Mouse (Mus musculus) heart, embryonic 13.5 days (tissue): ENCODE results near the gene Cdc25b. TPM values are rescaled to one million over a fixed set of nuclear protein-coding genes. Genes with fewer than 3 reads are reported as not detected.

ENCODE experiments used
- ATAC-seq: fragments of 200-750 bp; cut with Nextera tagmentation; 2 replicates; pipeline ENCODE4 v1.8.0; 2017; ENCODE audit warnings: moderate TSS enrichment; ENCODE audit not compliant: insufficient number of reproducible peaks, low FRiP score, low TSS enrichment; ENCODE audit errors: extremely low read depth
- H3K27ac ChIP-seq: fragments of 300-500 bp; sonication (generic); replicated peaks from 2 replicates; pipeline ENCODE4 v1.5.1; 2015; ENCODE audit warnings: moderate library complexity, mild to moderate bottlenecking, inconsistent platforms
- H3K27me3 ChIP-seq: fragments of 300-500 bp; sonication (generic); replicated peaks from 2 replicates; pipeline ENCODE4 v1.6.1; 2015; ENCODE audit warnings: mild to moderate bottlenecking, inconsistent platforms
- H3K36me3 ChIP-seq: fragments of 300-500 bp; sonication (generic); 2 replicates; pipeline ENCODE4 v1.6.1; 2015; ENCODE audit warnings: mild to moderate bottlenecking, inconsistent platforms
- H3K4me1 ChIP-seq: fragments of 300-500 bp; sonication (generic); 2 replicates; pipeline ENCODE4 v1.6.1; 2015; ENCODE audit warnings: inconsistent platforms
- H3K4me2 ChIP-seq: fragments of 300-500 bp; sonication (generic); 2 replicates; pipeline ENCODE4 v1.6.1; 2015; ENCODE audit warnings: inconsistent platforms, mild to moderate bottlenecking, moderate library complexity
- H3K4me3 ChIP-seq: fragments of 300-500 bp; sonication (generic); 2 replicates; pipeline ENCODE4 v1.5.1; 2015; ENCODE audit warnings: moderate library complexity, mild to moderate bottlenecking, inconsistent platforms
- H3K9ac ChIP-seq: fragments of 300-500 bp; sonication (generic); 2 replicates; pipeline ENCODE4 v1.6.1; 2015; ENCODE audit warnings: inconsistent platforms, mild to moderate bottlenecking, moderate library complexity
- H3K9me3 ChIP-seq: fragments of 300-500 bp; sonication (generic); 2 replicates; pipeline ENCODE4 v1.6.1; 2016; ENCODE audit warnings: inconsistent platforms
- WGBS: fragments of 180-500 bp; shearing (Covaris S2); methylation state at CpG from one replicate; pipeline ENCODE4 v1.1.7; 2015; ENCODE audit warnings: mixed read lengths; 5-methylcytosine and 5-hydroxymethylcytosine counted together
- polyA plus RNA-seq: library from polyadenylated mRNA; unstranded; fragments of >200 nt; fragmentation: Nextera tagmentation; extraction: Ambion mirVana; gene quantifications from 2 replicates; pipeline ENCODE4 v1.2.1, GENCODE M21; 2015

Gene Cdc25b
- polyA plus RNA-seq, 1 experiment from 2014 or later, result 36.6 TPM

DNA sequence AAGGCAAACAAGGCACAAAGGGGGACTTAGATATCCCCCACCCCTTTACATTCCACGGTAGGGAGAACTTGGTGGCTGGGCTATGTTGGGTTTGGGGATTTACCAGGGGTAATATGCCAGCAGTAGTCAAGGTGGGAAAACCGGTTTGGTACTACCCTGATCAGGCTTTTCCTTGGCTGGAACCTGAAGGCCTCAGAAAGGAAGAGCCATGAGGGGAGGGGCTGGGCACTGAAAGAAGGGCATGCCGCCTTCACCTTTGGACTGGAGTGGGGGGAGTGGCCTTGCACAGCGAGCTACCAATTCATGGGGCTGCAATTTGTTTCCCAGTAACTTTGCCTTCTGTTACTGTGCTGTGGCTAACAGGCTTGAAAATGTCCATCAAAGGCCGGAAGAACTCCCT is 10.3 kb upstream of the Cdc25b start:
- Histone ChIP-seq H3K27ac (peak overlapping the region; percentile 4; the same call in 1 of the 2 replicates), H3K27me3 (peaks cover 29% of the 10 kb centered on the region), H3K36me3 (peaks cover 23% of the 10 kb centered on the region), H3K4me2 (peak overlapping the region; percentile 98; the same call in 1 of the 2 replicates), H3K9ac (peak overlapping the region; percentile 98), H3K4me3 (no peak overlapping the region), H3K9me3 (no peaks in the 10 kb centered on the region), H3K4me1 (peaks cover 55% of the 10 kb centered on the region)
- 59% methylated on average over 5 of the region's 5 CpGs for WGBS
- no peak for ATAC-seq

DNA sequence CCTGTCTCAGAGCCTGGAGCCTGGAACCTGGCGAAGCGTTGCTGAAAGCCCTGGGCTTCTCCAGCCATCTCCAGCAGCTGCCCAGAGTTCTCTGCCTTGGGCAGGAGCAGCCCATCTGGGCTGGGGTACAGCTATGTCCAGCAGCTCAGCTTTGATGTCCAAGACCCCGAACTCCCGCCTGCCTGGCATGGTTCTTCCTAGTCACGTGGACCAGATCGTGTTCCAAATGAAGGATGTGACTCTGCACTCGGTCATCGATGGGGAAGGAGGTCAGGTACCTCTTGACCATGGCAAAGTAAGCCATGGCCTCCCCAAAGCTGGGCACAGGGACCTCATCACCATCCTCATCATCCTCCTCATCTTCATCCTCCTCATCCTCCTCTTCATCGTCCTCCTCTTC is 8.8 kb upstream of the Cdc25b start:
- peaks cover 49% of the 10 kb centered on the region for H3K4me1 ChIP-seq
- H3K36me3 ChIP-seq, result peaks cover 23% of the 10 kb centered on the region
- peak overlapping the region; percentile 98 for H3K9ac ChIP-seq
- H3K9me3 ChIP-seq, result no peaks in the 10 kb centered on the region
- no peak for ATAC-seq
- WGBS, result 87% methylated on average over 9 of the region's 9 CpGs
- H3K27me3 ChIP-seq, result peaks cover 15% of the 10 kb centered on the region
- peak overlapping the region; percentile 84 for H3K4me3 ChIP-seq
- no peak overlapping the region for H3K27ac ChIP-seq
- H3K4me2 ChIP-seq, result peak overlapping the region; percentile 98

DNA sequence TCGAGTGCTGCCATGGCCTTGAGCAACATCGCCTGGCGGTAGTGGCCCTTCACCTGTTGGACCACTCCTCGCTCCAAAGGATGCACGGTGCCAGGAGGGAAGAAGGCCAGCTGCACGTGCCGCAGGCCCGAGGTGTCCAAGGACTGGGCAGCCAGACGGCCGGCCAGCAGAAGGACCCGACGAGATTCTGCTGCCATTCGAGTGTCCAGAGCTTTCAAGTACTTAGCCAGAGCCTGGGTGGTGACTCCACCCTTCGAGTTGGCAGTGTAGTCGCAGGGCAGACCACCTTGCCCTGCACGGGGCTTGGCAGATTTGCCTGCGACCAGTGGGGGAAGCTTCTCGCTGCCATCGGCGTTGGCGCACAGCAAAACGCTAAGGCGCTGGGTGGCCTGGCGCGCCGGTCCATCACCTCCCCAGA is 7.9 kb upstream of the Cdc25b start:
- Histone ChIP-seq H3K27me3 (peaks cover 6% of the 10 kb centered on the region), H3K36me3 (peaks cover 23% of the 10 kb centered on the region), H3K4me3 (peak overlapping the region; percentile 84), H3K27ac (0 out of 2 replicates have a peak overlapping the region, but pooled peaks have one; percentile 91), H3K4me1 (peaks cover 49% of the 10 kb centered on the region), H3K4me2 (peak overlapping the region; percentile 98), H3K9ac (peak overlapping the region; percentile 98), H3K9me3 (no peaks in the 10 kb centered on the region)
- no peak for ATAC-seq
- 30% methylated on average over 26 of the region's 26 CpGs for WGBS

DNA sequence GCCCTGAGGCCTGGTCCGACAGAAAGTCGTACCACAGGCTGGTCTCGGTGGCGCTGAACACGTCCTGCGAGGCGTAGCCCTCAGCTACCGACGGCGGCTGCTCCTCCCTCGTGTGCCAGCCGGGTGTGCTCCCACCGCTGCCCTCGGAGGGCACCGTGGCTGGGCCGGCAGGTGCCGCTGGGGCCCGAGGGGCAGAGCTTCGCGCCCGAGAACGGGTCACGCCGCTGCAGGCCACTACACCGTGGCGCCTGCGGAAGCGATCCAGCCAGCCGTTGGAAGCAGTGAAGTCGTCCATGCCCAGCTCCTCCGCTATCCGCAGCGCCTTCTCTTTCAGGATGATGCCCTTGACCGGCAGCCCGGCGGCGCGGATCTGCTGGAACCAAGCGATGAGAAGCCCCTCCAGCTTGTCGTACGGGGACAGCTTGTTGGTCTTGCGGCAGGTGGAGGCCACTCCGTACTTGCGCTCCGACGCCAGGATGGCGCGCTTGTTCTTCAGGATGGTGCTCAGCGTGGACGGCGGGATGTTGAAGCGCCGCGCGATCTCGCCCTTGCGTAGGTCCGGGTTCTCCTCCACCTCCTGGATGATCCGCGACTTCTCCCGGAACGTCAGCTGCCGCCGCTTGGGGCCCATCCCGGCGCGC is 7.4 kb upstream of the Cdc25b start:
- Histone ChIP-seq H3K4me1 (peaks cover 44% of the 10 kb centered on the region), H3K27me3 (peaks cover under 1% of the 10 kb centered on the region; the same call in 1 of the 2 replicates), H3K36me3 (peaks cover 23% of the 10 kb centered on the region), H3K4me2 (peak overlapping the region; percentile 98), H3K4me3 (peak overlapping the region; percentile 84), H3K9ac (peak overlapping the region; percentile 98), H3K27ac (peak overlapping the region; percentile 91), H3K9me3 (no peaks in the 10 kb centered on the region)
- peak; percentile 11; the same call in 1 of the 2 replicates for ATAC-seq
- under 1% methylated on average over 60 of the region's 67 CpGs for WGBS

DNA sequence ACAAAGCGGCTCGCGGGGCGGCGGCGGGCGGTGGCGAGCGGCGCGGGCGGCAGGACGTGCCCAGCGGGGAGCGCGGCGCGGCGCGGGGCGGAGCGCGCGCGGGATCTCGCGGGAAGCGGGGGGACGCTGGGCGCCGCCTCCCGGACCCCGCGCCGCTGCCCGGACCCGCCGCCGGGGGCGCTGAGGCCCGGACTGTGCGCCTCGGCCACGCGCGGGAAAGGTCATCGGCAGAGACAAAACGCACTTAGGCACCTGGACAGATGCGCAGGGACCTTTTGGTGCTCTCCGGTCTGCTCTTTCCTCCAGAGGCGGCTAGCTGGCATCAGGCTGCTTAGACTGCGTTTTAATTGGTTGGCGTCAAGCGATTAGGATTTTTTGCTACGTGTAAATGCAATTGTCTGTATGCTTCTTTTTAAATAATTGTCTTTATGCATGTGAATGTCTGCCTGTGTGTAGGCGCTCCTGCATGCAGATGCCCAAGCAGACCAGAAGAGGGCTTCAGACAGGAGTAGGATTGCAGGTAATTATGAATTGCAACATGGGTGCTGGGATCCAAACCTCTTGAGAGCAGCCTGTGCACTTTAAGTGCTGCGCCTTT is 6.7 kb upstream of the Cdc25b start, which contains the start of gene Cenpb:
TSS of gene Cenpb (minus strand) at position 78 of the 598 bp plus-strand sequence.
- Histone ChIP-seq H3K27me3 (peaks cover 1% of the 10 kb centered on the region; the same call in 1 of the 2 replicates), H3K4me2 (peak within 1 kb of the TSS; percentile 98), H3K27ac (peak within 1 kb of the TSS; percentile 91), H3K4me1 (peaks cover 38% of the 10 kb centered on the region), H3K36me3 (peaks cover 23% of the 10 kb centered on the region), H3K4me3 (peak within 1 kb of the TSS; percentile 84), H3K9ac (peak within 1 kb of the TSS; percentile 98), H3K9me3 (no peaks in the 10 kb centered on the region)
- whole genome bisulfite sequencing, result 4% methylated on average over 30 of the region's 57 CpGs
- ATAC-seq, result peak; percentile 73

DNA sequence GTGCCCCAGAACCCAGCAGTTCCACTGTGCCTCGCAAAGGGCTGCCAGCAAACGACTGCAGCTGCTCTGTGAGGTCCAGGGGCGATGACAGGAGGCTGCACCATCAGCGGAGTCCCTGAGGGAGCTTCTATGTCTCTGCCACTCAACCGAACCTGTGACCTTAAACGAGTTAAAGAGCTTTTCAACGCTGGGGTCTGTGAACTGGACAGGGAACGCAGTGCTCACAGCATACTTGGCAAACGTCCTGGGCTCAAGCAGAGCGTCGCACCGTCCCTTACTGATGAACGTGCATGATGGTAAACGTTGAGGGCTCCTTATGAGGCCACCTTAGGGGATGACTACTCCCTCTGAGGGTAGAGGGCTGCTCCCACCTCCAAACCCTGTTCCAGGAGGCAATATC is 406 bp upstream of the Cdc25b start:
- Histone ChIP-seq H3K27ac (peak overlapping the region; percentile 95), H3K9ac (peak overlapping the region; percentile 92), H3K4me3 (peak overlapping the region; percentile 73), H3K36me3 (peaks cover 23% of the 10 kb centered on the region), H3K27me3 (peaks cover 4% of the 10 kb centered on the region; the same call in 1 of the 2 replicates), H3K4me2 (peak overlapping the region; percentile 95), H3K9me3 (no peaks in the 10 kb centered on the region), H3K4me1 (peaks cover 50% of the 10 kb centered on the region)
- WGBS, result 1% methylated on average over 14 of the region's 14 CpGs
- peak; percentile 56; the same call in 1 of the 2 replicates for ATAC-seq

DNA sequence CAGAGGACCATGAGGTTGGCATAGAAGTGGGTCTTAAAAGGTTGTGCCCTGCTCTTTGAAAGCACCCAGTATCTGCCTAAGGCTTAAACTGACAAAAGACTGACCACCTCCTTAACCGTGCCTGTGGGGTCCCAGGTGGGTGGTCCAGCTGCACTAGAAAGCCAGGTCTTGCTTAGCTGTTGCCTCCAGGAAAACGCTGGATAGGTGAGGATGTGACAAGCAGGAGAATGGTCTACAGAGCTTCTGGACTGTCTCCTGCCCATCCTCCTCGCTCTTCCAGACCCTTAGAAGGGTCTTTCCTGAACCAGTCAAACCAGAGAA is 813 bp downstream of the Cdc25b start:
- peaks cover 4% of the 10 kb centered on the region; the same call in 1 of the 2 replicates for H3K27me3 ChIP-seq
- H3K4me1 ChIP-seq, result peaks cover 50% of the 10 kb centered on the region
- H3K4me3 ChIP-seq, result peak overlapping the region; percentile 73
- ATAC-seq, result no peak
- H3K9me3 ChIP-seq, result no peaks in the 10 kb centered on the region
- H3K9ac ChIP-seq, result peak overlapping the region; percentile 92
- peaks cover 34% of the 10 kb centered on the region for H3K36me3 ChIP-seq
- 31% methylated on average over 3 of the region's 3 CpGs for WGBS
- peak overlapping the region; percentile 95 for H3K4me2 ChIP-seq
- H3K27ac ChIP-seq, result peak overlapping the region; percentile 95; the same call in 1 of the 2 replicates

DNA sequence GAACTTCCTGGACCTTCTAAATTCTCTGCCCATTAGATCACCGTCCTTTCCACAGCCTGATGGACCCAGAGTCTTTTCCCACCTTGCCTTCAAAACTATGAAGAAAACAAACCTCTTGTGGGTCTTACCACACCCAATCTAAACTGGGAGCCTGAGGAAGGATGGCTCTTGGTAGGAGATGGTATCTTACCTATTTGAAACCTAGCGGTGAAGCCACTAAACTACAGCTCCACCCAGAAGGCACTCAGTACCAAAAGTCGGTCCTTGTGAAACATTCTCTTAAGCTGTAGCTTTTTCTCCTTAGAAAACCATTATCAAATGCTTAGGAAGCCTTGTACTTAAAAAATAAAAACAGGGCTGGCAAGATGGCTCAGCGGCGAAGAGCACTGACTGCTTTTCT is 1.6 kb downstream of the Cdc25b start:
- ATAC-seq, result no peak
- WGBS, result 86% methylated on average over 5 of the region's 5 CpGs
- Histone ChIP-seq H3K4me2 (peak overlapping the region; percentile 95; the same call in 1 of the 2 replicates), H3K9ac (peak overlapping the region; percentile 92; the same call in 1 of the 2 replicates), H3K4me1 (peaks cover 50% of the 10 kb centered on the region), H3K27me3 (peaks cover 4% of the 10 kb centered on the region; the same call in 1 of the 2 replicates), H3K27ac (no peak overlapping the region), H3K9me3 (no peaks in the 10 kb centered on the region), H3K36me3 (peaks cover 42% of the 10 kb centered on the region), H3K4me3 (no peak overlapping the region; the same call in 1 of the 2 replicates)

DNA sequence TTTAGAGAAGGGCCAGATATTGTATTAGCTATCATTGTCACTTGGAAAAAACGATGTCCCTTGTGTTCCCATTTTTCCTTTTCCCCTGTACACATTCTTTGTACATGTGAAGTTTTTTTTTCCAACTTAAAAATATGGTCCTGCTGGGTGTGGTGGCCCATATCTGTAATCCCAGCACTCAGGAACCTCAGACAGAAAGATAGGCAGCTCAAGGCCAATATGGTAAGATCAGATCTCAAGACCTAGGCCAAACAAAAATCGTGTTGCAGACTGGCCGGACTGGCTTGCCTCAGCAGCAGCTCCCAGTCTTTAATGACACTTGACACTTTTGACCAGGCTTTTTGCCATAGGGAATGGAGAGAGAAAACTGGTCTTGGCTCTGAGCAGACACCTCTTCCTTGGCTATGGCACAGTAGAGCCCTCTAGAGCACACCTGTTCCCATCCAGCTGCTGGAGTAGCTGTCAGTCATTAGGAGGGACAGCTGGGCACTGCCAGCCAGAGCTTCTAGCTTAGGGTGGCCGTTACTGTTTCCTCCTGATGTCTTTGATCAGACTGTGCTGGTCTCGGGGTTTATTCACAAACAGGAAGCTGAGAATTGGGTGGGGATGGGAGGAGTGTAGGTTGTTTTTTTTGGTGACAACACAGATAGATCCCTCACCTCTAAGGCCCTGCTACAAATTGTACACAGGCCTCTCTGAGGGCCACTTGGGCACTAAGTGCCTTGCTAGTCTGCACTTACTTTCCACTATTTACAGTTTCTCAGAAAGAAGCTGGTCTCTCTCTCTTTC is 3.0 kb downstream of the Cdc25b start:
- H3K4me1 ChIP-seq, result peaks cover 50% of the 10 kb centered on the region
- H3K9ac ChIP-seq, result no peak overlapping the region
- WGBS, result 50% methylated on average over 5 of the region's 5 CpGs
- H3K36me3 ChIP-seq, result peaks cover 56% of the 10 kb centered on the region
- no peak for ATAC-seq
- peaks cover 4% of the 10 kb centered on the region; the same call in 1 of the 2 replicates for H3K27me3 ChIP-seq
- peak overlapping the region; percentile 29 for H3K4me2 ChIP-seq
- H3K9me3 ChIP-seq, result no peaks in the 10 kb centered on the region
- H3K27ac ChIP-seq, result 0 out of 2 replicates have a peak overlapping the region, but pooled peaks have one; percentile 7
- no peak overlapping the region for H3K4me3 ChIP-seq

DNA sequence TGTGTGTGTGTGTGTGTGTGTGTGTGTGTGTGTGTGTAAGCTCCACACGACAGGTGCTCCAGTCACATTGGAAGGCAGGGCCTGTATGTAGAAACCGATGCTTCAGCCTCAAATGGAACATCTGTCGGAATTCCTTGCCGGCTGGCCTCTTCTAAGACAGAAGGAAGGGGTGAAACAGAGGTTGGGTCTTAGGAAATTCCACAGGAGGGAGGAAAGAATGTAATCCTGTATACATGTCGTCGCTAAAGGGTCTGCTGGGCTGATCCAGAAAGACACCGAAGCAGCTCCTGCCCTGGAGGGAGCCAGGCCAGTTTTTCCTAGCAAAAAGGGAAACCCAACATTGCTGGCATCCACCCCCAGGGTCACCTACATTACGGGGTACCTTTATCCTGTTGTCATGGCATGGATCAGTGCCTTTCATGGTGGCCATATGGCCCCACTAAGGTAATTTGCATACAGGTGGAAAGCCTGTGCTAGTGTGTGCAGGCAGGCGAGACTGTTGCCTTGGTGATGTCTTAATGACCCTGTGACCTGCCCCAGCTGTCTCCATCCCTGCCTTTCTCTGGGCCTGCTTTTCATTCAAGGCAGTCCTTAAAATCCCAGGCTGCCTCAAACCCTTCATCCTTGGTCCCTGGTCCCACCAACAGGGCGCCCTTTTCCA is 3.7 kb downstream of the Cdc25b start:
- peaks cover 49% of the 10 kb centered on the region for H3K4me1 ChIP-seq
- H3K9me3 ChIP-seq, result no peaks in the 10 kb centered on the region
- peaks cover 63% of the 10 kb centered on the region for H3K36me3 ChIP-seq
- ATAC-seq, result no peak
- 56% methylated on average over 10 of the region's 10 CpGs for WGBS
- no peaks in the 10 kb centered on the region; the same call in 1 of the 2 replicates for H3K27me3 ChIP-seq
- H3K4me3 ChIP-seq, result no peak overlapping the region
- peak overlapping the region; percentile 29 for H3K4me2 ChIP-seq
- no peak overlapping the region for H3K27ac ChIP-seq
- H3K9ac ChIP-seq, result no peak overlapping the region
